Mouse (Mus musculus) forelimb bud, embryonic 11.5 days (tissue): ENCODE measurements at regions not wholly inside any gene's neighbourhood (a gene's known extent, or its start where the extent isn't known, plus 50 kb on each side); places are given as distances from the start of the nearest gene placed in this dataset.

Experiments used
- DNase-seq: peaks from one replicate; pipeline ENCODE4 v3.0.0-alpha.2; 2012; ENCODE audit warnings: low read depth, low spot score

DNA sequence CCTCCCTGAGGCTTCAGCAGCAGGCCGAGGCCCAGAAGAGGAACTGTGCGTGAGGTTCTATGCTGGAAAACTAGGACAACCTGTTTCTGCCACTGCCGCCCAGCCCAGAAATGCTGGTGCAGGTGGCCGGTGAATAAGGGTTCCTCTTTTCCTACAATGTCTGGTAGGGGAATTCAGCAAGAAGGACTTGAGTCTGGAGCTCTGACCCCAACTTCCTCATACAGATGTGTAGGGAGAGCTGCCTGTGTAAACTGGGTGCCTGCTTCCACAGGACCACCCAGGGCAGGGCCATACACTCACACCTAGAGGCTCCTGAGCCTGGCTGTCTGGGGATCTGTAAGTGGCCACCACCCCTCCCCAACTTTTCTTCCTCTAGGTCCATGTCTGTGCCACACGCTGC, 60.3 kb upstream of the Id2 start:
- DNase-seq = no peak

DNA sequence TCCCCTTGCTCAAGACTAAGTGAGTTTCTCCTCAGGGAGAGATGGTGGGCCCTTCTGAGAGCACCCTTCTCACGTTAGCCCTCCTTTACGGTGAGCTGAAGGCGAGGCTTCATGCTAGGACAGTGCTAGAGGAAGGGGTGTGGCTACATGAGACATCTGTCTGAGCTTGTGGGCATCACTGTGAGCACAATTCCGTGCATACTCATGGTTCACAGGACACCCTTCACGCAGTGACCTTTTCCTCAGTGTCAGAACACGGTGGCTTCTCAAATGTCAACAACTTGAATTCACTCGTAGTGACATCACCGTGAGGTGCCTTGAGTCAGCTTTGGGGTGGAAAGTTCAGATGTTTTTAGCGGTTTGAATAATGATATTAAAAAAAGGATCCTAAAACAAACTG, 58.5 kb upstream of the Id2 start:
- no peak for DNase-seq

GRCm38 (mm10) chr12:25148099-25148498, 51.2 kb upstream of the Id2 start:
- no peak for DNase-seq
